Mouse (Mus musculus) heart, embryonic 16.5 days (tissue): ENCODE data around the gene Wiz. TPM values are rescaled to one million over a fixed set of nuclear protein-coding genes. Genes with fewer than 3 reads are reported as not detected.

ENCODE experiments used
- ATAC-seq: fragments of 200-750 bp; cut with Nextera tagmentation; replicated peaks from 2 replicates; pipeline ENCODE4 v1.8.0; 2017; ENCODE audit warnings: moderate number of reproducible peaks; ENCODE audit not compliant: insufficient read depth, low FRiP score; ENCODE audit errors: extremely low read depth
- H3K27ac ChIP-seq: fragments of 300-500 bp; sonication (generic); 2 replicates; pipeline ENCODE4 v1.5.1; 2014; ENCODE audit warnings: mild to moderate bottlenecking, low read length, control low read depth, moderate library complexity
- H3K27me3 ChIP-seq: fragments of 300-500 bp; sonication (generic); 2 replicates; pipeline ENCODE4 v1.6.1; 2014; ENCODE audit warnings: low read length, mixed read lengths; ENCODE audit not compliant: control insufficient read depth, insufficient read depth
- H3K36me3 ChIP-seq: fragments of 300-500 bp; sonication (generic); 2 replicates; pipeline ENCODE4 v1.6.1; 2014; ENCODE audit not compliant: control insufficient read depth, insufficient read depth
- H3K4me1 ChIP-seq: fragments of 300-500 bp; sonication (generic); 2 replicates; pipeline ENCODE4 v1.6.1; 2014; ENCODE audit warnings: low read length, mixed read lengths; ENCODE audit not compliant: control insufficient read depth, insufficient read depth
- H3K4me2 ChIP-seq: fragments of 300-500 bp; sonication (generic); 2 replicates; pipeline ENCODE4 v1.6.1; 2014; ENCODE audit warnings: low read depth, mild to moderate bottlenecking, control low read depth, low read length
- H3K4me3 ChIP-seq: fragments of 300-500 bp; sonication (generic); 2 replicates; pipeline ENCODE4 v1.5.1; 2014; ENCODE audit warnings: mild to moderate bottlenecking, control low read depth, low read length
- H3K9ac ChIP-seq: fragments of 300-500 bp; sonication (generic); 2 replicates; pipeline ENCODE4 v1.6.1; 2014; ENCODE audit warnings: low read length, control low read depth
- H3K9me3 ChIP-seq: fragments of 300-500 bp; sonication (generic); replicated peaks from 2 replicates; pipeline ENCODE4 v1.6.1; 2016; ENCODE audit warnings: low read length; ENCODE audit not compliant: control insufficient read depth
- WGBS: fragments of 180-500 bp; shearing (Covaris S2); extraction: QIAGEN DNeasy Blood & Tissue Kit; methylation state at CpG from one replicate; pipeline ENCODE4 v1.1.7; 2014; 5-methylcytosine and 5-hydroxymethylcytosine counted together
- polyA plus RNA-seq: library from polyadenylated mRNA; unstranded; fragments of >200 nt; fragmentation: Nextera tagmentation; extraction: Ambion mirVana; gene quantifications from 2 replicates; pipeline ENCODE4 v1.2.1, GENCODE M21; 2015

Gene Wiz
- polyA plus RNA-seq, 1 experiment from 2014 or later: 10.5 TPM

DNA sequence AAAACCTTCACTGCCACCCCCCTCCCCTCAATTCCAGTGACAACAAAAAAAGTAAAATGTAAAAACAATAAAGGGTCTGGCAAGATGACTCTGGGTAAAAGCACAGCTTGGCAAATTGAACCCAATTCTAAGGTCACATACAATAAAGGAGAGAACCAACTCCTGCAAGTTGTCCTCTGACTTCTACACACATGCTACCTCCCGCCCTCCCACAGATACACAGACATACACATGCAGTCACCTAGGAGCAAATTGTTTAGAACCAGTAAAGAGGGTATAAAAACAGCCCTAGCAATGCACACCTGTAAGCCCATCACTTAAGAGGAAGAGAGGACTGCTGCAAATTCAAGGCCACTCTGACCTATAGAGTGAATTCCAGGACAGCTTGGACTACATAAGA, 66.4 kb downstream of the Wiz start:
- WGBS: 90% methylated on average over 1 of the region's 1 CpGs
- H3K9ac ChIP-seq: no peak overlapping the region; the same call in 1 of the 2 replicates
- no peak overlapping the region for H3K27ac ChIP-seq
- H3K4me1 ChIP-seq: peaks cover 22% of the 10 kb centered on the region
- no peaks in the 10 kb centered on the region for H3K9me3 ChIP-seq
- H3K36me3 ChIP-seq: peaks cover 22% of the 10 kb centered on the region
- ATAC-seq: no peak
- H3K4me3 ChIP-seq: no peak overlapping the region
- no peak overlapping the region for H3K4me2 ChIP-seq
- H3K27me3 ChIP-seq: no peaks in the 10 kb centered on the region

DNA sequence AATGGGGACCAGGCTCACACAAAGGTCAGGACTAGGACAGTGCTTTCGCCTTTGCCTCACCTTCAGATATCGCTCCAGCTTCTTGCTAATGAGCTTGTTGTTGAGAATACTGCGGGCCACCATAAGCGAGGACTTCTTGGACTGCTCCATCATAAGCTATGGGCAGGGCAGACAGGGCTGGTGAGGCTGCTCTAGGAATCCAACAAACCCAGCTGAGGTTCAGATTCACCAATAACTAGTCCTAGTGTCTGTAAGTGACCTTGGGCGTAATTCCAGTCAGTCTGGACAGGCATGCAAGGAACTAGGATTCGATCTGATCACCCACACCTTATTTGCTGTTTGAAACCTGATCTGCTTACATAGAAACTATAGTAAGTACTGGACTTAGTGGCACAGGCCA, 67.4 kb downstream of the Wiz start:
- Histone ChIP-seq H3K27ac (peak overlapping the region; percentile 98), H3K4me1 (peaks cover 22% of the 10 kb centered on the region), H3K9ac (peak overlapping the region; percentile 77), H3K9me3 (no peaks in the 10 kb centered on the region), H3K27me3 (no peaks in the 10 kb centered on the region), H3K4me3 (peak overlapping the region; percentile 99), H3K4me2 (peak overlapping the region; percentile 88), H3K36me3 (peaks cover 27% of the 10 kb centered on the region)
- WGBS: 14% methylated on average over 6 of the region's 6 CpGs
- no peak for ATAC-seq

DNA sequence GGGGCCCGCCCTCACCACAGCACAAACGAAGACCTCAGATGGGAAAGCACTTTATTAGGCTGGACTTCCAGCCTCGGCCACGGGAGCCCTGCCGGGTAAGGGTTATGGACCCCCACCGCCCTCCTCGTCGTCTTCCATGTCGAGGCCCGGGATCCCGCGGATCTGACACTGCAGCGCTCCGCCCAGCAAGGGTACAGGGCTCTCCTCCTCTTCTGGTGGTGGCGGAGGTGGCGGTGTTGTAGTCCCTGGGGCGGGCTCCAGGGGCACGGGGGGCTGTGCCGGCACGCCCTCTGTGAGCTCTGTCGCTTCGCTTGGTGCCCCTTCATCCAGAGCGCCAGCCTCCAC, 67.9 kb downstream of the Wiz start:
- Histone ChIP-seq H3K4me2 (peak overlapping the region; percentile 88), H3K36me3 (peaks cover 30% of the 10 kb centered on the region), H3K4me3 (peak overlapping the region; percentile 99), H3K9me3 (no peaks in the 10 kb centered on the region), H3K27ac (peak overlapping the region; percentile 98), H3K27me3 (no peaks in the 10 kb centered on the region), H3K4me1 (peaks cover 22% of the 10 kb centered on the region), H3K9ac (peak overlapping the region; percentile 77)
- ATAC-seq: peak; percentile 58
- WGBS: 0% methylated on average over 23 of the region's 23 CpGs

DNA sequence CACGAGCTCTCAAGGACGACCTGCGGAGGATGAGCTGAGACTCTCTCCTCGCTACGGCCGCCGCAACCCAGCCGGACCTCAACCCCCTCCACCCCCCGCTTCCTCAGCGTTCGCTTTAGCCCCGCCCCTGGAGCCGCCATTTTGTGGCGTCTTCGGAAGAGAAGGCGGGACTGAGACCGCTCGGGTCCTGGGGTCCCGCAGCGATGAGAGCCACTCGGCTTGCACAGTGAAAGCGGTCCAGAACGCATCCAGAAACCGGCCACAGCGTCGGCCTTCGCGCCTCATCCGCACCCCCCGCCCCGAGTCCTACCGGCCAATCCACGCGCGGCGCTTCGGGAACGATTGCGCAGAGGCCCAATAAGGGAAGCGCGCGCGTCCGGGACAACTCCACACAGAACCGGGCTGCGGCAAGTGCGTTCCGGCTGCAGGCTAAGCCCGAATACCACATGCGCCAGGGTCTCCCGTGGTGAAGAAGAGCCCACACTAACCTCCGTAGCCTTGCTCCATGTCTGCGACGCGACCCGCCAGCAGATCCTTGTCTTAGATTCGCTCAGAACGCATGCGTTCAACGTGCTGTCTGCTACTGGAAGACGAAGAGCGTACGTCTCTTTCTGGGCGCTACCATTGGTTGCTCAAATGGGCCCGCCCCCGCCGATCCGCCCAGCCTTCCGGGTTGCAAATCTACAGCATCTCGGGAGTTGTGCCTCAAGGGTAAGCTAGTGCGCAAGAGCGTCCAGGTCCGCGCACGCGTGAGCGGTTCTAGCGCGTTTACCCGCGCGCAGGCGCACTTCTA, 68.4 kb downstream of the Wiz start, which contains the start of gene Akap8:
Akap8 (minus strand) TSS at position 642 of the 793 bp plus-strand sequence.
- Histone ChIP-seq H3K27me3 (no peaks in the 10 kb centered on the region), H3K9me3 (no peaks in the 10 kb centered on the region), H3K27ac (peak within 1 kb of the TSS; percentile 98), H3K36me3 (peaks cover 31% of the 10 kb centered on the region), H3K4me2 (peak within 1 kb of the TSS; percentile 93), H3K4me3 (peak within 1 kb of the TSS; percentile 99), H3K4me1 (peaks cover 22% of the 10 kb centered on the region), H3K9ac (peak within 1 kb of the TSS; percentile 89)
- under 1% methylated on average over 83 of the region's 83 CpGs for WGBS
- ATAC-seq: peak; percentile 97

DNA sequence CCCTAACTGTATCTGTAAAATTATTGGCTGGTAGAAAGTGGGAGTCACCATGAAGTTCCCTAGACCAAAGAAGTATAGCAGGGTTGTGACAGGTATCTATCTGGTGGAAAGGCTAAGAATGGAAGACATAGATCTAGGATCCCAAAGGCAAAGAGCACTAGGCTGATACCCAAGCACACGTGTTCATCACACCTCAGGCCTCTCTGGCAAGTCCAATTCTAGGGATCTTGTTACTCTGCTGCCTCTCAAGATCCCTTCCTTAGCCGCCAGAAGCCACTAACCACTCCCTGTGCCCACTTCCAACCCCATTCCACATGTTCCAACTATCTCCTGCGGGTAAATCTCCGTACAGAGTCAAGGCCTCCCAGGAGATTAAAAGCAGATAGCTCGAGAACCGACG, 69.3 kb downstream of the Wiz start:
- H3K36me3 ChIP-seq: peaks cover 36% of the 10 kb centered on the region
- under 1% methylated on average over 7 of the region's 7 CpGs for WGBS
- H3K9me3 ChIP-seq: no peaks in the 10 kb centered on the region
- peaks cover 22% of the 10 kb centered on the region for H3K4me1 ChIP-seq
- H3K27ac ChIP-seq: peak overlapping the region; percentile 98
- H3K4me3 ChIP-seq: peak overlapping the region; percentile 99
- H3K27me3 ChIP-seq: no peaks in the 10 kb centered on the region
- no peak for ATAC-seq
- peak overlapping the region; percentile 93 for H3K4me2 ChIP-seq
- H3K9ac ChIP-seq: peak overlapping the region; percentile 89

DNA sequence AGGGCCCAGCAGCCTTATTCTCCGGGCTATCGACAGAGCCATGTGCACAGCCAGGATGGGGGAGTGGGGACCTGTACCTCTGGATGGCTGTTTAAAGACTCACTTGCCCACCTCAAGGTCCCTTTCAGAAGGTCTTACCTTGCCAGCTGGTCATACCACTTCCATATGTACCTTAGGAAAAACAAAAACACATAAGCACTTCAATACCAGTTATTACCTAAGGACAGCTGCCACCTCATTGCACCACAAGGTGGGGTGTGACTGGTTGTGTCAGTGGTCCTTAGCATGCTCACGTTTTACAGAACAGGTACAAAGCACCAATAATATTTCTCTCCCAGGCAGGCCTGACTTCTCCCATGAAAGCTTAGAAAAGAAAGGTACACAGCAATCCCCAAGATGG, 71.5 kb downstream of the Wiz start:
- no peak for ATAC-seq
- H3K9me3 ChIP-seq: no peaks in the 10 kb centered on the region
- WGBS: 85% methylated on average over 3 of the region's 3 CpGs
- no peak overlapping the region for H3K27ac ChIP-seq
- no peak overlapping the region for H3K9ac ChIP-seq
- H3K4me1 ChIP-seq: peaks cover 19% of the 10 kb centered on the region
- no peaks in the 10 kb centered on the region for H3K27me3 ChIP-seq
- peaks cover 53% of the 10 kb centered on the region for H3K36me3 ChIP-seq
- H3K4me3 ChIP-seq: no peak overlapping the region
- no peak overlapping the region for H3K4me2 ChIP-seq

DNA sequence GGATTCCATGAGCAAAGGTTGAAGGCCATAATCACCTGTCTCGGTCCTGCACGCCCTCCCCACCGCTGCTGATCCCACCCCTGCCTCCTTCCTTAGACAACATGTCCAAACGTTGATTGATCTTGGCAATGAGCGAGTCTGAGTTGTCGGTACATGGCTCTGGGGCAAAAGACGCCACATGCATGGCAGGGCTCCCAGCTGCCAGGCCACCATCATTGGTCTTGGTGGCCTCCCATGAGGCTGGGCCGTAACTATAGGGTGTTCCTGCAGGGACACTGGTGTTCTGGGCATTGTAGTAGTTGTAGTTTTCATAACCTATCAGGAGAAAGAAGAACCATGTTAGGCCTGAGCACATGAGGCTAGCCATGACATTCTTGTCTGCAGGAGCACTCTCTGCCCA, 72.2 kb downstream of the Wiz start:
- Histone ChIP-seq H3K4me3 (no peak overlapping the region), H3K9me3 (no peaks in the 10 kb centered on the region), H3K36me3 (peaks cover 60% of the 10 kb centered on the region), H3K4me1 (peaks cover 13% of the 10 kb centered on the region), H3K4me2 (no peak overlapping the region), H3K9ac (no peak overlapping the region), H3K27me3 (no peaks in the 10 kb centered on the region), H3K27ac (no peak overlapping the region)
- no peak for ATAC-seq
- 91% methylated on average over 8 of the region's 8 CpGs for WGBS

DNA sequence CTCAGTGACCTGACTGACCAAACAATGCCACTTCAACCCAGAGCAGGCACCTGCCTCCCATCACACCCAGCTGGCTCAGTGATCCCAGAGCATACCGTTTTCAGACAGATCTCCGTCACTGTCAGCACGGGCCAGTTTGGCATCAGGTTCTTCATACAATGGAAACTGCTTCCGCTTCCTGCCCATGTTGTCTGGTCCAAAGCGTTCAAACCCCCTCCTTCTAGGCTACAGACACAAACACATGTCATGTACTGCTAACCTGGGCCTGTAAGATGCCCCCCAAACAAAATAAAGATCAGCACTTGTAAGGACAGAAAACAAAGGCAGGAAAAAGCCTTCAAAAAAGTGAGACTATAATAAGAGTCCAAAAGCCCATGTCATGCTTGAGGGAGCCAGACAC, 73.7 kb downstream of the Wiz start:
- Histone ChIP-seq H3K27me3 (no peaks in the 10 kb centered on the region), H3K27ac (no peak overlapping the region), H3K4me2 (no peak overlapping the region), H3K9ac (no peak overlapping the region), H3K4me1 (peaks cover 10% of the 10 kb centered on the region), H3K4me3 (no peak overlapping the region), H3K36me3 (peaks cover 71% of the 10 kb centered on the region), H3K9me3 (no peaks in the 10 kb centered on the region)
- ATAC-seq: no peak
- WGBS: 92% methylated on average over 5 of the region's 5 CpGs

DNA sequence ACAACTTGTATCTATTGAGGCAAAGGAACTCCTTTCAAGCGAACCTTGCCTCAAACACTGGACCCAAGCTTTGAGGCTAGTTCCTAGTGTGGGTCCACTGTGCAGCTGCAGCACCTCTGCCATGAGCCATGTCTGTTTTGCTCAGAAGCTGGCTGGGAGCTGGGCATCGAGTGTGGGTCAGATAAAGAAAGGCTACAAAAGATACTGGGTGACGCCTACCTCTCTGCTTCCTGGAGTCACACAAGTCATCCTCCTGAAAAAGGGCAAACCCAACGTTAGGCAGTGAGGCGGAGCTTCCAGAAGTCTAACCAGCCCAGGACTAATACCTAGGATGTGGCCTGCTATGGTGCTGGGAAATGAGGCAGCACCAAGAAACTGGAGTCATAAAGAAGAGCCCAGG, 75.3 kb downstream of the Wiz start:
- ATAC-seq: no peak
- peaks cover 87% of the 10 kb centered on the region for H3K36me3 ChIP-seq
- 60% methylated on average over 5 of the region's 5 CpGs for WGBS
- no peak overlapping the region for H3K4me2 ChIP-seq
- no peak overlapping the region for H3K27ac ChIP-seq
- no peak overlapping the region for H3K4me3 ChIP-seq
- H3K9me3 ChIP-seq: no peaks in the 10 kb centered on the region
- no peaks in the 10 kb centered on the region for H3K27me3 ChIP-seq
- H3K4me1 ChIP-seq: peaks cover 5% of the 10 kb centered on the region
- no peak overlapping the region for H3K9ac ChIP-seq
